Mouse (Mus musculus): ENCODE measurements around the gene Zbtb1. TPM values are rescaled to one million over a fixed set of nuclear protein-coding genes. Genes with fewer than 3 reads are reported as not detected.
"Not testable (repeated sequence)": the region's sequence is repeated elsewhere in the genome, so short reads cannot be mapped to it uniquely, and the experiment has no call there.

The Zbtb1 gene
- total and polyA plus RNA-seq, 2 experiments, result 0.70 to 2.2 TPM

DNA sequence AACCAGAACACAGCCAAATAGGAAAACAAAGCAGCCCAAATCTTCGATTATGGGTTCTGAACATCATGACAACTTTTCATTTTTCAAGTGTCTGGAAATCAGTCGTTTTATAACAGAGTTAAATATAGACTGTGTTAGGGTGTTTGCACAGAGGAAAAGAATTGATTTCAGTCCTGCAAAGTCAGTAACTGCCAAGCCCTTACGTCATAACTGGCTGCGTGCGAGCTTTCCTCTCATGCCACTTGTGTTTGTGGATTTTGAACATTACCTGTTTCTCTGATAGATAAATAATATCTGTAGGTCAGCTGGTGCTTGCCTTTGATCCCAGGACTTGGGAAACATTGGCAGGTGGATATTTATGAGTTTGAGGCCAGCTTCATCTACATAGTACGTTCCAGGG lies 61.4 kb downstream of the Zbtb1 start:
- H3K27me3 ChIP-seq (ENCODE audit: control insufficient read depth, insufficient read depth, low read length), result no peaks in the 10 kb centered on the region
- 22% methylated on average over 6 of the region's 6 CpGs for WGBS
- H3K79me2 ChIP-seq (ENCODE audit: control insufficient read depth, insufficient read depth, low read length), result no peaks in the 10 kb centered on the region
- peak; percentile 100 for DNase-seq (ENCODE audit: extremely low read depth, low read depth, low spot score)
- H3K27ac ChIP-seq (replicated peaks; ENCODE audit: insufficient read depth, low read depth, low read length), result peak overlapping the region; percentile 76
- H3K9ac ChIP-seq (ENCODE audit: low read depth, low read length), result no peak overlapping the region
- H3K4me3 ChIP-seq (ENCODE audit: insufficient read depth, low read depth, low read length), result no peak overlapping the region
- TF ChIP-seq CTCF (IDR thresholded peaks at IDR 0.05; ENCODE audit: low read depth, low read length), result no peak
- TF ChIP-seq POLR2A (IDR thresholded peaks at IDR 0.05; ENCODE audit: extremely low read depth, insufficient read depth, low read length), result no peak
- H3K4me1 ChIP-seq (ENCODE audit: control insufficient read depth, insufficient read depth, low read length), result peaks cover 6% of the 10 kb centered on the region
- no peaks in the 10 kb centered on the region for H3K36me3 ChIP-seq (ENCODE audit: control insufficient read depth, insufficient read depth, low read length)

DNA sequence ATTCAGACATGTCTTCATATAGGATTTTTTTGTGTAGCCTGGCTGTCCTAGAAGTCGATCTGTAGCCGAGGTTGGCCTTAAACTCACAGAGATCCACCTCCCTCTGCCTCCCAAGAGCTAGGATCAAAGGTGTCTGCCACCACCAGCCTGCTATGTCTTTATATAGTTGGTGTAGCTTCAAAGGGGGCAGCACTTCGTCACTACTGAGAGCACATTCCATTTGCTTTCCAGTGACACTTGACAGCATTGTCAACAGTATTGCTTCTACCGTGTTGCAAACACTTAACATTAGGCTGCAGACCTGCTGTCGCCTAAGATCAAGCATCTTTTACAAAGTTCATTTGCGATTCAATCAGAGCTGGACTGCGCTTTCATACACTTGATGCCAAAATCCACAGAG lies 64.0 kb downstream of the Zbtb1 start:
- no peak overlapping the region for H3K4me3 ChIP-seq (ENCODE audit: insufficient read depth, low read depth, low read length)
- H3K36me3 ChIP-seq (ENCODE audit: control insufficient read depth, insufficient read depth, low read length), result no peaks in the 10 kb centered on the region
- TF ChIP-seq POLR2A (IDR thresholded peaks at IDR 0.05; ENCODE audit: extremely low read depth, insufficient read depth, low read length), result no peak
- peak; percentile 78 for DNase-seq (ENCODE audit: extremely low read depth, low read depth, low spot score)
- H3K27ac ChIP-seq (replicated peaks; ENCODE audit: insufficient read depth, low read depth, low read length), result no peak overlapping the region
- H3K79me2 ChIP-seq (ENCODE audit: control insufficient read depth, insufficient read depth, low read length), result no peaks in the 10 kb centered on the region
- no peak overlapping the region for H3K9ac ChIP-seq (ENCODE audit: low read depth, low read length)
- 18% methylated on average over 7 of the region's 7 CpGs for WGBS
- H3K27me3 ChIP-seq (ENCODE audit: control insufficient read depth, insufficient read depth, low read length), result no peaks in the 10 kb centered on the region
- H3K4me1 ChIP-seq (ENCODE audit: control insufficient read depth, insufficient read depth, low read length), result peaks cover 6% of the 10 kb centered on the region

DNA sequence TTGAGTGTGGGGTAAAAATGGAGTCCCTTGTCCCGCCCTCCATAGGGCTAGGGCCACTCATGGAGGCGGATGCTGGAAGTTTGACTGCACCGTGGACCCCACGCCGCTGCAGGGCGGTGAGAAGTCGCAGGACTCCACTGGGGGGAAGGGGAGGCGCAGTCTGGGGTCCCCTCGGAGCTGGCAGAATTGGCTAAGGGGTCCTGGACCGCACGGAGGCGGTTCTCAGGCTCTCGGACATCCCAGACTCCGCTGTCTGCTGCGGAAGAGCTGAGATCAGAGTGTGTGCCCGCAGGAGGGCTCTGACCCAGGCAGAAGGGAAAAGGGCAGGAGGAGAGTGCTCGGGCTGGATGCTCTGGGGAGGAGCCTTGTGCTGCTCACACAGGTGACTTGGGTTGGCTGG lies 65.0 kb downstream of the Zbtb1 start:
- no peak for DNase-seq (ENCODE audit: extremely low read depth, low read depth, low spot score)
- TF ChIP-seq POLR2A (IDR thresholded peaks at IDR 0.05; ENCODE audit: extremely low read depth, insufficient read depth, low read length), result no peak
- TF ChIP-seq CTCF (IDR thresholded peaks at IDR 0.05; ENCODE audit: low read depth, low read length), result no peak
- no peaks in the 10 kb centered on the region for H3K36me3 ChIP-seq (ENCODE audit: control insufficient read depth, insufficient read depth, low read length)
- WGBS, result 13% methylated on average over 17 of the region's 17 CpGs
- H3K27me3 ChIP-seq (ENCODE audit: control insufficient read depth, insufficient read depth, low read length), result no peaks in the 10 kb centered on the region
- no peak overlapping the region for H3K4me3 ChIP-seq (ENCODE audit: insufficient read depth, low read depth, low read length)
- H3K27ac ChIP-seq (replicated peaks; ENCODE audit: insufficient read depth, low read depth, low read length), result no peak overlapping the region
- H3K4me1 ChIP-seq (ENCODE audit: control insufficient read depth, insufficient read depth, low read length), result peaks cover 6% of the 10 kb centered on the region
- no peak overlapping the region for H3K9ac ChIP-seq (ENCODE audit: low read depth, low read length)
- H3K79me2 ChIP-seq (ENCODE audit: control insufficient read depth, insufficient read depth, low read length), result no peaks in the 10 kb centered on the region

DNA sequence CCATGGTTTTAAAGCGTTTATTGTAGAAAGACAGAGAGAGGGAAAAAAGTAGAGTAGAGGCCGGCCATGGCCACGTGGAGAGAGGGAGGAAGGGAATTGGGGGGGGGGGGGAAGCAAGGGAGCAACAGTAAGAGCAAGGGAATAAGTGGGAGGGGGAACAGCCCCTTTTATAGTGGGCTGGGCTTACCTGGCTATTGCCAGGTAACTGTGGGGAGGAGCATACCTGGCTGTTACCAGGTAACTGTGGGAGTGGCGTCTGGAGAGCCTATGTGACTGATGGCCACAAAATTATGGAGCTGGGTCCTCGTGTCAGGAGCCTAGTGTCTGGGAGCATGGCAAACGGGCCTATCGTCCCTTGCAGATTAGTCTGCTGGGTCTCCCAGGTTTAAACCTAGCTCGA lies 65.5 kb downstream of the Zbtb1 start:
- Histone ChIP-seq H3K27me3 (ENCODE audit: control insufficient read depth, insufficient read depth, low read length) (no peaks in the 10 kb centered on the region), H3K36me3 (ENCODE audit: control insufficient read depth, insufficient read depth, low read length) (no peaks in the 10 kb centered on the region), H3K27ac (replicated peaks; ENCODE audit: insufficient read depth, low read depth, low read length) (no peak overlapping the region), H3K9ac (ENCODE audit: low read depth, low read length) (no peak overlapping the region), H3K4me3 (ENCODE audit: insufficient read depth, low read depth, low read length) (no peak overlapping the region), H3K4me1 (ENCODE audit: control insufficient read depth, insufficient read depth, low read length) (peaks cover 3% of the 10 kb centered on the region; the same call in 1 of the 2 replicates), H3K79me2 (ENCODE audit: control insufficient read depth, insufficient read depth, low read length) (no peaks in the 10 kb centered on the region)
- no peak for DNase-seq (ENCODE audit: extremely low read depth, low read depth, low spot score)
- TF ChIP-seq CTCF (IDR thresholded peaks at IDR 0.05; ENCODE audit: low read depth, low read length), result no peak
- TF ChIP-seq POLR2A (IDR thresholded peaks at IDR 0.05; ENCODE audit: extremely low read depth, insufficient read depth, low read length), result no peak
- WGBS, result 57% methylated on average over 8 of the region's 8 CpGs

DNA sequence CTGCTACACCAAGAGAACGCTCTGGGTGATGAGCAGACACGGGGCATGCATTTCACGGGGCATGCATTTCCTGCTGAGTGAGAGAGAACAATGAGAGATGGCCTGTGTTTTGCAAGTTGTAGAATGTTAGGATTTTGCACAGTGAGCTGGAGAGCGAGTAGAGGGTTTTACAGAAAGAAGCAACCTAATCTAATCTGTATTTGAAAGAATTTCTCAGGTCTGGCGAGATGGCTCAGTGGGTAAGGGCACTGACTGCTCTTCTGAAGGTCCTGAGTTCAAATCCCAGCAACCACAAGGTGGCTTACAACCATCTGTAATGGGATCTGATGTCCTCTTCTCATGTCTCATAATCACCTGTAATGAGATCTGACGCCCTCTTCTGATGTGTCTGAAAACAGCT lies 73.4 kb downstream of the Zbtb1 start:
- not testable (repeated sequence) for H3K9ac ChIP-seq (ENCODE audit: low read depth, low read length); H3K27me3 ChIP-seq (ENCODE audit: control insufficient read depth, insufficient read depth, low read length); DNase-seq (ENCODE audit: extremely low read depth, low read depth, low spot score); H3K79me2 ChIP-seq (ENCODE audit: control insufficient read depth, insufficient read depth, low read length); H3K36me3 ChIP-seq (ENCODE audit: control insufficient read depth, insufficient read depth, low read length); H3K4me1 ChIP-seq (ENCODE audit: control insufficient read depth, insufficient read depth, low read length); H3K27ac ChIP-seq (replicated peaks; ENCODE audit: insufficient read depth, low read depth, low read length); H3K4me3 ChIP-seq (ENCODE audit: insufficient read depth, low read depth, low read length)
- WGBS, result 83% methylated on average over 6 of the region's 6 CpGs

DNA sequence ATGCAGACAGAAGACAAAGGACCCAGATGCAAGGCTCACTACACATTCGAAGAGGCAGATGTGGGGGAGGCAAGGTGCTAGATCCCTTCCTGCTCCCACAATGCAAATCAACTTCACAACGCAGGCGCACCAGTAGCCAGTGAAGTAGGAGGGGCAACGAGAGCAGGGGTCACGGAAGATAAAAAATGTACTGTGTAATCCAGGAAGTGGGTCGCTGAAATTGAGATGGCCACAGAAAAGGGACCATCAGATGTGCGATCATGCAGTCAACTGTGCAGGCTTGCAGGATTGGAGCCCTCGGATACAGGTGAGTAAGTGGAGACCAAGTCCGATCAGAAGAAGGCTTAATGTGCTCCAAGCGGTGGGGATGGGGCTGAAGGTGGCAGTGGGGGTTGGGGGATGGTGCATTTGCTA lies 74.3 kb downstream of the Zbtb1 start:
- 62% methylated on average over 10 of the region's 10 CpGs for WGBS
- H3K36me3 ChIP-seq (ENCODE audit: control insufficient read depth, insufficient read depth, low read length), result no peaks in the 10 kb centered on the region
- no peak for TF ChIP-seq CTCF (IDR thresholded peaks at IDR 0.05; ENCODE audit: low read depth, low read length)
- TF ChIP-seq POLR2A (IDR thresholded peaks at IDR 0.05; ENCODE audit: extremely low read depth, insufficient read depth, low read length), result no peak
- no peaks in the 10 kb centered on the region for H3K79me2 ChIP-seq (ENCODE audit: control insufficient read depth, insufficient read depth, low read length)
- H3K9ac ChIP-seq (ENCODE audit: low read depth, low read length), result no peak overlapping the region
- no peak overlapping the region for H3K27ac ChIP-seq (replicated peaks; ENCODE audit: insufficient read depth, low read depth, low read length)
- DNase-seq (ENCODE audit: extremely low read depth, low read depth, low spot score), result peak; percentile 40
- H3K4me3 ChIP-seq (ENCODE audit: insufficient read depth, low read depth, low read length), result peak overlapping the region; percentile 31; the same call in 1 of the 2 replicates
- no peaks in the 10 kb centered on the region for H3K27me3 ChIP-seq (ENCODE audit: control insufficient read depth, insufficient read depth, low read length)
- no peaks in the 10 kb centered on the region for H3K4me1 ChIP-seq (ENCODE audit: control insufficient read depth, insufficient read depth, low read length)

All from liver, adult 2 months (tissue).